Mouse (Mus musculus): ENCODE data around the gene Evc. TPM values are rescaled to one million over a fixed set of nuclear protein-coding genes. Genes with fewer than 3 reads are reported as not detected.

Evc gene
- polyA plus RNA-seq (2014; fragmentation: Illumina TruSeq; extraction: RNeasy Lipid Tissue Mini Kit (QIAGEN cat#74804)), result 2.6 TPM

GRCm38 (mm10) chr5:37336485-37337105 lies at the start of gene Evc:
Gene Evc (minus strand): TSS chr5:37336894.

DNA sequence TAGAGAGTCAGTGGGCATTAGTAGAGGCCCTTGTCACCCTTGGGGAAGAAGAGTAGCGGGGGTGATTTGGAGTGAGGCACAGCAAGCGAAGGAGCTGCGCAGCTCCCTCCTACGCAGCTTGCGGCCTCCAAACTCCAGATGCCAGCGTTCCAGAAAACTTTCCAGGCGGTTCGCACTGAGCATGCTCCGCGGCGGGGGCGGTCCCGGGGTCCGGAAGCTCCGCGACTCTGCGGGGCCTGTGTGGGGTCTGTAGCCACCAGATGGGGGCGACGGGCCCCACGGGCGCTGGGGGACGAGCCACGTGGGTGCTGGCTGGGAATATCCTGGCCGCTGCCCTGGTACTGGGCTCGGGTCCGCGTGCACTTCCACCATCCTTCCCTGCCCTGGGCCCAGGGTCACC lies 1.6 kb upstream of the Evc start, which contains the start of gene Evc2:
Gene Evc2, plus strand, starts transcription at position 212 of the 400 bp plus-strand sequence.

DNA sequence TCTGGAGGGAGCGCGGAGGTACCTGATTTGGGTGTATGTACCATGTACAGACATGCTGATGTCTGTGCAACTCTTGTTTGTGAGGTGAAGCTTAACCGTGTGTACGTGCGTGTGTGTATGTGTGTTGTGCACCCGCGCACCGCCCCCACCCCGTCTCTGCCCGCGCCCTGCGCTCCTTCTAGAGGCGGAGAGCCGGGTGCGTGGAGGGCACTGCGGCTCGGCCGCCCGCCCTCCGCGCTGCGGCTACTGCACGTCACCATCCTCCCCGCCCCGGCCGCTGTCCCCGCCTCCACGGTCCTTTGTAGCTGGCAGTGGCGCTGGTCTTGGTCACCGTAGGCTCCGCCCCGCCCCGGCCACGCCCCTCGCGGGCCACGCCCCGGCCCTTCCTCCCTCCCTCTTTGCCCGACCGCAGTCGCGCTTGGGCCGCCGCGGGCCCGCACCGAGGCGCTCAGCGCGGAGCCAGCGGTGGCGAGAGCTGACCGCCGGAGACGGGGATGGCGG lies 95.0 kb downstream of the Evc start, which contains the start of gene Crmp1:
Gene Crmp1, plus strand, starts transcription at position 290 of the 501 bp plus-strand sequence.

Other genes with a start within 250 kb of the Evc start
- gene Crmp1, start 95.0 kb downstream of the Evc start, polyA plus RNA-seq (2014; fragmentation: Illumina TruSeq; extraction: RNeasy Lipid Tissue Mini Kit (QIAGEN cat#74804)), result 0.20 TPM
- 9.6 TPM for gene Evc2, start 1.6 kb upstream of the Evc start, polyA plus RNA-seq (2014; fragmentation: Illumina TruSeq; extraction: RNeasy Lipid Tissue Mini Kit (QIAGEN cat#74804))